Mouse (Mus musculus) embryo, embryonic 10 days (tissue): Measurements from ENCODE around the gene Me1.
"Not testable (repeated sequence)": the region's sequence is repeated elsewhere in the genome, so short reads cannot be mapped to it uniquely, and the experiment has no call there.

Source experiments
- DNase-seq: peaks from one replicate; pipeline ENCODE4 v3.0.0-alpha.2; 2015; ENCODE audit warnings: low spot score

Me1 gene

DNA sequence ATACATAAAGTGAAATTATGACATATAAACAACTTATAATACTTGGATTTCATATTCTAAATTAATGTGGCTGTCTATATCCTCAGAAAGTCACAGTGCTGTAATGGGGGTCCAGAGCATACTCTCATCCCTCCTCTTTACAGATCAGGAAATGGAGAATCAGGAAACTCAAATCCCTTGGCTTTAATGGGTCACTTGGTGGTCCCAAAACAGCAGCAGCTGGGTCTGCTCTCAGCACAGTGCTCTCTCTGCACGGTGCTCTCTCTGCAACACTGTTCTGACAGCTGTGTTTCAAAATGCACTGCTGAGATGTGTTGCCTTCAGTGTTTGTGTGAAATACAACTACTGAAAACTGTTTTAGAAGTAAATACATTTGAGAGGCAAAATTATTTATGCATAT lies 43.6 kb downstream of the Me1 start:
- no peak for DNase-seq

DNA sequence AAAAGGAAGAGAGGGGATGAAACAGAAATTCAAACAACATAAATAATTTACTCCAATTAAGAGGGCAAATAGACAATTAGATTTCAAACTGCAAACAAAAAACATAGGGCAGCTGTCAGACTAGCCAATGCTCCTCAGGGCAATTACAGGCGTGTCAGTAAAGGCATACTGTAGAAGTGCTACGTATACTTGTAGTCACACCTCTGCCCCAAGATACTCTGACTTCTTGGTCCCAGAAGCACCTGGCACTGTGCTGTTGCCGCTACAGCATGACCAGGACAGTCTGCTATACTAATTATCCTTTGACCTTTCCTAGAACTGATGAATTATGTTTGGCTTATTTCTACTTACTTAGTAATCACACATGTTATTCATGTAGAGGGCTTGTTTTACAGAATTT lies 44.5 kb downstream of the Me1 start:
- DNase-seq, result no peak

DNA sequence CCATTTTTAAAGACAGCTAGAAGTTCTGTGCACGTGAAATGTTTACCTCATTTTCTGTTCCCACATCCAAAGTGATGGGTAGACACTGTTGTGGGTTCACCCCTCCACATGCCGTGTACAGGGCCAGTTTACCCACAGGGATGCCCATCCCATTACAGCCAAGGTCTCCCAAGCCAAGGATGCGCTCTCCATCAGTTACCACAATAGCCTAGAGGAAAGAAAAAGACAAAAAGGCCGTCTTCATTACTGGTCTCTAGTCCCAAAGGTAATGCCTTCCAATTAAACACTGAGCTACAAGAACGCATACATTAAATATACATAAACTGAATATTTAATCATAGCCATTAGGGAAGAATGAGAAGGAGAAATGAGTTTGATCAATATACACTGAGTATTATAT lies 44.9 kb downstream of the Me1 start:
- DNase-seq, result no peak

DNA sequence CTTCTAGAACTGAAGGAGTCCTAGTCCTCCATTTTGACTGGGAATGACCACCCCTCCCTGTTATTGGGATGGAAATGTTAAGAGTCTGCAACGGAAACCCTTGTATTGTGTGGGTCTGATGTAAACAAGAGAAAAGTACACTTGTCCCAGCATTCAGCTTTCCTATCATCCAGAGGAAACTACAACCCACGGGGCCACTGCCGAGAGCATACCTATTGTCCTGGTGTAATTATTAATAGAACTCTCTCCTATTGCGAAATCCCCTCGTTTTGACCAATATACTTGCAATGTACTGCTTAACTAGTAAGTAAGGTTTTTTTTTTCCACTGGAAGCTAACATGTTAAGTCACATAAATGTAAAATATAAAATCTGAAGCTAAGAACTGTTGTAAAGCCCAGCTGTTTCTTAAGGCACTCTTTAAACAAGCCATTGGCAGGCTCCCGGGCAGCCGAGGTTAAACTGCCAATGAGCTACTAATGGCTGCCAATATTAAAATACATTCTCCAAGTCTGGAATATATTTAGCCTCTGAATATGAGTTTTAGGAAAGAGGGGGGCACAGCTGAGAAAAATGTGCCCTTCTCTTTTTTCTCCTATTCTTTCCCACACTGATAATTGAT lies 47.7 kb downstream of the Me1 start:
- DNase-seq, result no peak

DNA sequence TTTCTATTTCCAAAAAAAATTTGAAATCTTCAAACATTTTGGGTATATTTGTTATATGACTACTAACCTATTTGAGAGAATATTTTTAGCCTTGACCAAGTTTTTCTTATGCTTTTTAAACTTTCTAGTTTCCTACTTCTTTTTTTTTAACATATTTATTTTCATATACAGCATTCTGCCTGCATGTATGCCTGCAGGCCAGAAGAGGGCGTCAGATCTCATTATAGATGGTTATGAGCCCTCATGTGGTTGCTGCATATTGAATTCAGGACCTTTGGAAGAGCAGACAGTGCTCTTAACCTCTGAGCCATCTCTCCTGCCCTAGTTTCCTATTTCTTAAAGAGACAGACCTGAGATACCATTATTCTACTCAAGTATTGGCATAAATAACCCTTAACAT lies 48.9 kb downstream of the Me1 start:
- DNase-seq, result no peak

DNA sequence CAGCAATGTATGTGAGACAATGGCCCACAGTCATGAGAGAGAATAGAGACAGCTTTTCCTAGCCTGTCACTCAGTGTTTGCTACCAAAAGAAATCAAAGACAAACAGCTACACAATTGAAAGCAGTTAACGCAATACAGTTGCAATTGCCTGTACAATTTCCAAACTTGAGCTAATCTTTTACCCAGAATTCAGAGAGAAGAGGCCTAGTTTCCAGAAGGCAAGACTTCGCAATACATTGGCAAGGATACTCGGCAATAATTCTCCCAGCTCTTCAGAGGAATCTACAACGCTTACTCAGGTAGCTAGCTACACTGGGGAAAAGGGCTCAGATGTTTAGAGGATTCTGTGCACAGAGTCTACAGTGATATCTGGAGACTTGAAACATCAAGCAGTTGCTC lies 52.3 kb downstream of the Me1 start:
- no peak for DNase-seq

DNA sequence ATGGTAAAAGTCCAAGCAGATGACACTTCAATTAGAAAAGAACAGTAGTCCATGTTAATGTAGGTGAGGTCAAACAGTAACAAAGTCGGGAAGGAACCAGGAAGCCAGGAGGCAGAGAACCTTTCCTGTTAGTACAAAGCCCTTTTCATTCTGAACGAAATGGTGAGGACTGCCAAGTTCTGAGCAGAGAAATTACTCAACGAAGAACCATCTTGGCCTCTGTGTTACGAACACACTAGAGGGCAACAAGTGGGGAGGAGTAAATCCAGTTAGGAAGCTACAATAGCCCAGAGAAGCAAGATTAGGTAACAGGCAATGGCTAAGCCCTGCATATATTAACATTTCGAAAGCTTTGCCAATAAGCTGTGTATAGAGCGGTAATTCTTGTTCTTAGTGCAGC lies 57.0 kb downstream of the Me1 start:
- no peak for DNase-seq

DNA sequence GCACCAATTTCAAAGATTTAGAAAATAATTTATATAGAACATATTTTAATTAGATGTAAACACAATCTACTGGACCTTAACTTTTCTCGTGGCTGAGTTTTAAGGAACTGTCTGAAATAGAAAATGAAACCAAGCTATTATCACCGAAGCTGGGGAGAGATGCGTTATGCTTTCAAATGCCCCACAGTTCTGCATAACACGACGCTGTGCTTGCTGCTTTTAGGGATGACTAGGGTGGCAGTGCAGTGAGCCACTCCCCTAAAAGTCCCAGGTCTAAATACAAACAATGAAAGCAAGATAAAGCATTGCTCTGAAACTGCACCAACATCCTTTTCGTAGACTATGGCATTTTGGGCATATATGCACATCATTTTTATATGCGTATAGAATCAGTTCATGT lies 64.6 kb downstream of the Me1 start:
- DNase-seq, result no peak

DNA sequence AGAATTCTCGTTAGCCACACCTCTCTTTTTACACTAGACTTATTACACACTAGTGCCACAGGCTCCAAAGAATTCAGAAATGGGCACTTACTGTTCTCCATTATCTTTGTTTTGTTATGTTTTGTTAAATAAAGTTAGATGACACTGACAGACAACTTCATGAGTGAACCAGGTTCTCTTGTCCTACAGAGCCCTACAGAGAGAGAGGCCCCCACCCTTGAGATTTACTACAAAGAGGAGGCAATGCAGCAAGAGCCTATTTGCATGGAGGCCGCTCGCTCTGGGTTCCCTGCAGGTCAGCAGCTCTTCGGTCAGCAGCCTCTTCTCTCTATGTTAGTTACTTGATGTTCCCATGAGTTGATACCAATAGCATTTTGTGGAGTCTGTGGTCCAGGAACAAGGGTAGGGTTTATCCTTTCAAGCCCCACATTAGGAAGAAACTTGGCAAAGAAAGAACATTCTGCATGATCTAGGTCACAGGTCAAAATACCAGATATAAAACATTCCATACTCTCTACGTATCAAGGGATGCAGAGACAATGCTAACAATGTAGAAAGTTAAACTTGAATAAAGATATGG lies 65.3 kb downstream of the Me1 start:
- no peak for DNase-seq

DNA sequence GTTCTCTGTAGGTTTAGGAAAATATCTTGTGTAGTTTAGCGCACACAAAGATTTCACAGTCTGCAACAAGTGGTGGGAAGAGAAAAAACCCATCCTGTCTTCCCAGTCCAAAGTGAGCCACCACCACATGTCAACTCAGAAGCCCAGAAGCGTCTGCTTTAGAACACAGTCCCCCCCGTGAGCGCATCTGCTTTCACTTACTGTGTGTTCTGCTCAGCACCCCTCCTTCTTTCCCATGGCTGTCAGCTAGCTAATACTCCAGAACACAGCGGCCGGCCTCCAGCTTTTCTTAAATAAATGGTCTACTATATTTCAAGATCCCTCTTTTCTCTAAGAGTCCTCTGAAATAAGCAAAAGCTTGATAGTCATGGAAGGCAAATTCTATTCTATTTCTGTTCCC lies 66.4 kb downstream of the Me1 start:
- peak; percentile 64 for DNase-seq

DNA sequence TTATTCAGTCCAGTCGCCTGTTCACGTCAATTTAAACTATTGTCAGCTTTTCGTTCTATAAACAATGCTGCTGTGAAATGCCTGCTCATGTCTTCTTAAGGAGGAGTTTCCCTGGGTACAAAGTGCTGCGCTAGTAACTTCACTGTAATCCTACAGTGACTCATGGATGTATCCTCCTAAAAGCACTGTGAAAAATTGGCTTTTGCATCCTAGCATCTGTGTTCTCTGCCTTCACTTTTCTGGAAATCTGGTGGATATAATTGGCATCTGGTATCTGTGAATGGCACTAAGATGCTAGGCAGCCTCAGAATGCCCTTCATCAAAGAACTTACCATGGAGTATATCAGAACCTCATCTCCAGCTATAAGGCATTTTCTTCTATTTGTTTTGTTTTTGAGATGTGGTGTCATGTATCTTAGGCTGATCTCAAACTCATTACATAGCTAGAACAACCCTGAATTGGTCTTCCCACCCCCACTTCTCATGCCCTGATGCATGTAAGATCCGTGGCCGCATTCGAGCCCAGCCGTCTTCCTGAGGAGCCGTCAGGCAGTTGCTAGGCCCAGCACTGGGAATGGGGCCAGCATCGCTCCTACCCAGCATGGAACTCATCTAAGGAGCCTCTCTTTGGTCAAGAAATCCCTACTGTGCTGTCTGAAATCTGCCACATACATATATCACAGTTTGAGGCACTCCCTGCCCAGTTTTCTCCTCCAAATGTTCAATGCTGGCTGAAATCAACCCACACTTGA lies 67.8 kb downstream of the Me1 start:
- DNase-seq, result no peak

DNA sequence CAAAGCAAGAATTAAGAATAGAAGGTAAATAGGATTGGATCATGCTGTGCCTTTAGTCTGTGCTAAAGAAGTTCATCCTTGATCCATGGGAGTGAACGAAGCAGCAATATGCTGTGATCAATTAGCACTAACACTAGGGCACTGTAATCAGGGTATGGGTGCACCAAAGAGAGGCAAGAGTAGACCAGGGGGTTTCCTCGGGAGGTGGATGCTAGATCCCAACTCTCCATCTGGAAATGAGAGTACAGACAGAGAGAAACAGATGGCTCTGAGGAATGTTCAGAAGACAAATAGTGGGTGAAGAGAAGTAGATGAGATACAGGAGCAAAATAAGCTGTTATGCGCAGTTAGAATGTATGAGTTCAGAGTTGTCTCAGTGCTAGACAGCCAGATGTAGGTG lies 68.8 kb downstream of the Me1 start:
- DNase-seq, result no peak

DNA sequence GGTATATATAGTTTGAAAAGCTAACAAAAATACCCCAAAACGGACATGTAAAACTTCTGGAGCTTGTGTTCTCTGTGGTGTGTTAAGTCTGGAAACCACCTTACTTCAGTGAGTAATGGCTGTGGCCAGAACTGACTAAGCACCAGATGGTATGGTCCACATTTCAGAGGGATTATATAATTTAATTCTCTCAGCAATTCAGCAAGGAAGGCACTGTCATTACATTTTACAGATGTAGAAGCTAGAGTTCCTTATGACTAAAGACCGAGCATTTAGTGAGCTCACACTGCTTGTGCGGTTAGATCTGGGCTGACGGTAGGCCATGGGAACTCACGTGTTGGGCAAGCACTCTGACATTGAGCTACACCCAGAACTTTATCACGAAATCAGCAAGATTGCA lies 71.0 kb downstream of the Me1 start:
- DNase-seq, result no peak

DNA sequence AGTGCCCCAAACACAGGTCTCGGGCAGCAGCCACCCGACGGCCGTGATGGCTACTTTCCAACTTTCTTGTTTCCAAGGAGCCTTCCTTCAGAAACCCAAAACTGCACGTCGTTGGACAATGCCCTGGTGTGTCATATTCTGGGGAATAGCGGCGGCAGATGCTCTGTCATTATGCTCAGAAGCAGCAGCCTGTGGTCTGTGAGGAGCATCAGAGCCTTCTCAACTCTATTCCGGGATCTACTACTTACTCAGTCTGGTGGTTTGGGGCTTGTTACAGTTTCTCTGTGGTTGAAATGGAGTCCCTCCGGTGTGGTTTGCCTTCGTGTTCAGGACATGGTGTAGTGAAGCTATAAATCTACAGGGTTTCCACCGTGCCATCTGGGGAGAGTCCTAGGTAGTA lies 71.7 kb downstream of the Me1 start:
- no peak for DNase-seq

DNA sequence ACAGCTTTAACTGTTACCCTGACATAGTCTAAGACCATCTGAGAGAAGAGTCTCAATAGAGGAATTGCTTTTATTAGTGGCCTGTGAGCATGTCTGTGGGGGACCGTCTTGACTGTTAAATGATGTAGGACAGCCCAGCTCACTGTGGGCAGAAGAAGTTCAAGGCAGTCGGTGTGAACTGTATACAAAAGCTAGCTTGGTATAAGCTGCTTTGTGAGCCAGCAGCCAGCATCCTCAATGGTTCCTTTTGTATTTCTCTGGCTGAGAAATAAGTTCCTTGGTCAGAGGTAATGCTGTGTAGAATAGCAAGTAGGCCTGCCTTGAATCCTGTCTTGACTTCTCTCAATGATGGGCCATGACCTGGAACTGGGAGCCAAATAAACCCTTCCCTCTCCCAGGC lies 73.7 kb downstream of the Me1 start:
- DNase-seq, result no peak

DNA sequence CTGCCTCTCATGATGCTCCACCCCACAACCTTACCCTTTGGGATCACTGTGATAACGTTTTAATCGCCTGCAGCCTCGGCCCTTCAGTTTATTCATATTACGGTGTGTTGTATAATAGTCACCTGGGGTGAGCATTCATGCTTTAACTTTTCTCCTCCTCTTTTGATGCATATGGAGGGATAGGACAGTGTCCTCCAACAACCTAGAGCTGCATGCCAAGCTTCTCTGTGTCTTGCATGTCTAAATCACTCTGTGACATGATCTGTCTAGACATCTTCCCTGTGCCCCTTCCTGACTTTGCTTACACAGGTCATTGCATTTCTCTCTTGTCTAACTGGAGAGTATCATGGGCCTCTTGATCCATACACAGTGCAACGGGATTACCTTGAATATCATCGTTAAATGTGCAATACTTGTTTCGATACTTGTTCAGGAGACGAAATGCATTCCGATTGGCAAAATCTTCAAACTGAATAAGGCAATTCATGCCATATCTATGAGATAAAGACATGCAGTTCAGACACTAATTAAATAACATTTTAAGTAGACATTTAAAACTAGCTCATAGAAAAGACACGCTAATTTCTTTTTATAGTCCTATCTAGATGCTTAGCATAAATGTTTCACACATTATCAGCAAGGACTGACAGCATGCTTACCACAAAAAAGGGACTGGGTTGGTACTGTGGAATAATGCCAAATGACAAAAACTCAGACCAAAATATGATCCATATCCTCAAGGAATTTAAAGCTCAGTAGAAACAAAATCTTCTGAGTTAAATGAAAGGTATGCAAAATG lies 76.2 kb downstream of the Me1 start:
- no peak for DNase-seq

DNA sequence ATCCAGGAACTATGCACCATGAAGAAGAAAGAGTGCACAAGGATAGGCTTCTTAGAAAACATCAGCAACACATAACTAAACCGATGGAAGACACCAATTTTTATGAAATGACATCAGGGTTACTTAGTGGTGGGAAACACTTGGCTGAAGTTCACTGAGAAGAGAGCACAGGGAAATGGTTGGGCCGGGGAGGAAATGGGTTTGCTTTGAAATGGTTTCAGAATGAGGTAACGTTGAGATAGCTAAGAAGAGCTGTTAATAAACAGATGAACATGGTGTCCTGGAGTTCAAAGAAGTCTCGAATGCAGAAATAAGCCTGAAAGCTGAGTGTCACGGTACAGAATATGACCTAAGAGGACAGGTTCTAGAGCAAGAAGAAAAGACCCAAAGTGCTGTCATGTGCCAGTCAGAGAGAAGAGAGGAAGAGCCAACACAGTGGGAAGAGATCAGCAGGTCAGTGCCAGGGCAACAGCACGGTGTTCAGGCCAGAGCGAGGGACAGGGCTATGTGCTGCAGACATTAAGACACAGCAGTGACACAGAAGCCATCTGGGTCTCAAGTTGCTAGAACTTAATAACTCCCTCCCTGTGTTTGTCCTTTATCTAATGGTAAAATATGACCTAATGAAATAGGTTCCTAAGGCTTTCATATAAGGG lies 77.8 kb downstream of the Me1 start:
- no peak for DNase-seq

DNA sequence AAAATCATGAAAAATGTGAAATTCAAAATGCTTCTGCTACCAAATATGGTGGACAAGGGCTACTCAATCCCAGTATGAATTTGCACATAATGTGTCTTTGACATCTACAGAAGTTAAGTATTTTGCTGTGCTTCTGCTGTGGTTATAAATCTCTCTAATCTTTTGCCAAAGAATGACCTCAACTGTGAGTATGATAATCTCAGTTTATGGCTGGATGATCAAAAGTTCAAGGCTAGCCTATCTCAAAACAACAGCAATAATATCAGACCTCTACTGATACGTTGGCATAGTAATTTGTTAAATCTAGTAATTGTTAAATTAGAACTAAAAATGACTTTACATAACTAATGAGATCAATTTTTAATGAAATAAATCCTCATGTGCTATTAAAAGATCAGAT lies 80.0 kb downstream of the Me1 start:
- no peak for DNase-seq

DNA sequence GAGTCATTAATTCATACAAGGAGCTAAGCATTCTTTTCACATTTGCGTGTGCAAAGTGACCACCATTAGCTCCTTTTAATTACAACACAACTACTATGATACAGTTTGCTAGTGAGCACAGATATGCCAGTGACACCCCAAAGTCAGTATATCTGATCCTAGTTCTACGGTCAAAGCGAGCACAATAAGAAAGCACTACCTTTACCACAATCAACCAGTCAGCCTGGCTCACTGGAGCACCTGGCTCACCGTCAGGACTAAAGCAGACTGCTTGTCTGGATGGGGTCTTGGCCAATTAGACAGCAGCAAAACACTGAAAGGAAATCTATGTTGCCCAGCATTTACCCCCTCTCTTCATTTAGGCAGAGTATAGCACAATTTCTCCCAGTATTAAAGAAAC lies 83.7 kb downstream of the Me1 start:
- DNase-seq, result no peak

DNA sequence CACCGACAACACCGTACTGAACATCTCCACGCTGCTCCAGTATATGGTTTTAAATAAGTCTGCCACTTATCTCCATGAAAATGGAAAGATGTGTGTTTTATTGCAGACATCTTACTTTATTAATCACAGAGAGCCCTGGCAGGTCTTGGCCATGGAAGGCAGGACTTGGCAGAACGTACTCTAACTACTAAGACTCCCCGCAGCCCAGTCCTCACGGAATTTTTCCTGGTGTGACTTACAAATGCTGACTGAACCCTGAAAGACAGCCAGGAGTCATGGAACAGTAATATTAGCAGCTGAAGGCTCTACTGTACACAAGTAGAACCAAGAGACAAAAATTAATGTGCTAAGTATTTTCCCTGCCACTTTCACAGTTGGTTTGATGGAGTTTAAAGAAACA lies 90.0 kb downstream of the Me1 start:
- DNase-seq, result no peak

DNA sequence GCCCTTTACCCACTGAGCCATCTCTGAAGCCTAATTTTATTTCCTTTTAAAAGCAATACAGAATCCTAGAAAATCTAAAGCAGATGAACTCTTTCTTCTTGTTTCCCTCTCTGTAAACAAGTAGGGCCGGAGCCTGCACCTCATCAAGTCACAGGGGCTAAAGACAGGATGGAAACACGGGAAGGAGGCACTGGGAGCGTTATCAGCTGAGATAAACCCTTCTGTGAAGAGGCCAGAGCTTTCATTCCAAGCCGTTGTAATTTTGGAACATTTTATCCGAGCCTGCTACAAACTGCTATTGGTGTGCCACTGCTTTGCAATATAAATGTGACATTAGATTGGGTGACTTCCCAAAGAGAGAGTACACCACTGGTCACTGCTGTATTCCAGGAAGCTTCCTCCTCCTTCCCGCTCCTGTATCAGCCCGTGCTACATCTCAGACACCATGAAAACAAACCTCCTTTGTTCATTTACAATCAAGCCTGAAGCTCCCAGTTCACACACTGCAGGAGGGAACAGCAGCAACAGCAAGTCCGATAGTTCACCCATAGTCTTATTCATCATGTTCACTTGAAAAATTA lies 95.9 kb downstream of the Me1 start:
- peak; percentile 13 for DNase-seq

DNA sequence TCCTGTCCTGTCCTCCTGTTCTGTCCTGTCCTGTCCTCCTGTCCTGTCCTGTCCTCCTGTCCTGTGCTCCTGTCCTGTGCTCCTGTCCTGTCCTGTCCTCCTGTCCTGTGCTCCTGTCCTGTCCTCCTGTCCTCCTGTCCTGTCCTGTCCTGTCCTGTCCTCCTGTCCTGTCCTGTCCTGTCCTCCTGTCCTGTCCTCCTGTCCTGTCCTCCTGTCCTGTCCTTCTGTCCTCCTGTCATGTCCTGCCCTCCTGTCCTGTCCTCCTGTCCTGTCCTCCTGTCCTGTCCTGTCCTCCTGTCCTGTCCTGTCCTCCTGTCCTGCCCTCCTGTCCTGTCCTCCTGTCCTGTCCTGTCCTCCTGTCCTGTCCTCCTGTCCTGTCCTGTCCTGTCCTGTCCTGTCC lies 98.8 kb downstream of the Me1 start:
- DNase-seq, result not testable (repeated sequence)
